8 mouse cellular contexts compared by ENCODE assay signal in genomic region chr17:78834856-78835835, GRCm38 (mm10). TPM values are rescaled to one million over a fixed set of nuclear protein-coding genes. Genes with fewer than 3 reads are reported as not detected.
DNase-seq lines count a peak whose midpoint lies in the region; ATAC-seq and TF ChIP-seq lines count a peak whose summit lies in the region.

Gene Heatr5b (minus strand): TSS chr17:78835364.
Gene Gpatch11 (plus strand): TSS chr17:78835567.

- no peak for TF ChIP-seq CTCF in gastrocnemius, adult 2 months (IDR thresholded peaks at IDR 0.05)
- TF ChIP-seq CTCF in hindbrain, postnatal 0 days (IDR thresholded peaks at IDR 0.05; ENCODE audit: low read depth), result no peak
- TF ChIP-seq CTCF in left cerebral cortex, adult 2 months (IDR thresholded peaks at IDR 0.05), result no peak

- H3K27ac ChIP-seq in gastrocnemius, adult 2 months, result peak within 1 kb of the TSS; percentile 91
- H3K27ac ChIP-seq in hindbrain, postnatal 0 days, result peak within 1 kb of the TSS; percentile 79
- peak within 1 kb of the TSS; percentile 91 for H3K27ac ChIP-seq in left cerebral cortex, adult 2 months

- intact Hi-C loops in gastrocnemius, adult 2 months (cut with DNase I), result loop anchor here (5.0 kb wide), 2 partner anchors 82 to 98 kb away; partner anchors contain the start of genes Cebpzos and Strn
- intact Hi-C loops in left cerebral cortex, adult 2 months (cut with DNase I), result loop anchor here (2.0 kb wide), 2 partner anchors 82 to 102 kb away; partner anchors contain the start of genes Cebpz, Cebpzos and Ndufaf7

- H3K36me3 ChIP-seq in hindbrain, postnatal 0 days (ENCODE audit: insufficient read depth, low read length), result peaks cover 25% of the 10 kb centered on the region

- under 1% methylated on average over 79 of the region's 81 CpGs for WGBS in hindbrain, postnatal 0 days

- no peaks in the 10 kb centered on the region for H3K27me3 ChIP-seq in hindbrain, postnatal 0 days (ENCODE audit: insufficient read depth, low read length)

- peak; percentile 96 for DNase-seq in ZHBTc4 (ENCODE audit: low read depth, low spot score)
- DNase-seq in gastrocnemius, adult 2 months, result peak; percentile 100
- peak; percentile 100 for DNase-seq in hindbrain, postnatal 0 days (ENCODE audit: low spot score)
- peak; percentile 97 to 98 for DNase-seq in left cerebral cortex, adult 2 months (ENCODE audit: extremely low spot score in 1 of 2, low spot score in 2 of 2)
- peak; percentile 95 to 97 for DNase-seq in right cerebral cortex, adult 2 months (ENCODE audit: low spot score in 2 of 2)
- DNase-seq in urinary bladder, postnatal 14 days (ENCODE audit: low spot score), result peak; percentile 99

- peak within 1 kb of the TSS; percentile 93 for H3K4me3 ChIP-seq in gastrocnemius, adult 2 months
- peak within 1 kb of the TSS; percentile 90 for H3K4me3 ChIP-seq in hindbrain, postnatal 0 days (ENCODE audit: low read length)
- H3K4me3 ChIP-seq in left cerebral cortex, adult 2 months, result peak within 1 kb of the TSS; percentile 95

- H3K9me3 ChIP-seq in hindbrain, postnatal 0 days (ENCODE audit: low read length), result no peaks in the 10 kb centered on the region

- peak; percentile 94 for ATAC-seq in common myeloid progenitor, adult 5-6 weeks (replicated peaks; ENCODE audit: low read depth, poor library complexity, severe bottlenecking)
- peak; percentile 99 for ATAC-seq in hindbrain, postnatal 0 days
- ATAC-seq in megakaryocyte, adult 5-6 weeks (ENCODE audit: poor library complexity, severe bottlenecking), result peak; percentile 87

- peak within 1 kb of the TSS; percentile 93 for H3K4me2 ChIP-seq in hindbrain, postnatal 0 days (ENCODE audit: low read depth, low read length)

- H3K4me1 ChIP-seq in hindbrain, postnatal 0 days (ENCODE audit: insufficient read depth, low read length), result no peaks in the 10 kb centered on the region

- peak within 1 kb of the TSS; percentile 84 for H3K9ac ChIP-seq in hindbrain, postnatal 0 days (replicated peaks; ENCODE audit: low read length)

RNA-seq across cellular contexts. Expression of gene Heatr5b, which starts in this region (rescaled TPM):
- total RNA-seq in common myeloid progenitor, adult 5-6 weeks (2017), result 18.8 and 26.5 TPM in 2 replicates
- total RNA-seq in gastrocnemius, adult 2 months (2021), result 10 to 100 TPM in 1 of 2 experiments, 1 to 10 TPM in 1; 7.3 to 10.1 TPM
- 38.9 and 48.1 TPM in 2 replicates for total RNA-seq in hindbrain, postnatal 0 days (2014; rRNA removed)
- 9.0 and 9.5 TPM in 2 replicates for polyA plus RNA-seq in hindbrain, postnatal 0 days (2015; fragmentation: Nextera tagmentation; extraction: Ambion mirVana)
- total RNA-seq in left cerebral cortex, adult 2 months (2021), result 10 to 100 TPM; 56.7 to 59.8 TPM
- total RNA-seq in megakaryocyte, adult 5-6 weeks (2015), result 25.1 and 27.1 TPM in 2 replicates
- 21.1 and 24.6 TPM in 2 replicates for total RNA-seq in megakaryocyte, adult 5-6 weeks (2017)

RNA-seq across cellular contexts. Expression of gene Gpatch11, which starts in this region (rescaled TPM):
- 22.2 and 36.1 TPM in 2 replicates for total RNA-seq in common myeloid progenitor, adult 5-6 weeks (2017)
- total RNA-seq in gastrocnemius, adult 2 months (2021), result 10 to 100 TPM; 17.9 to 23.3 TPM
- total RNA-seq in hindbrain, postnatal 0 days (2014; rRNA removed), result 8.9 and 10.3 TPM in 2 replicates
- polyA plus RNA-seq in hindbrain, postnatal 0 days (2015; fragmentation: Nextera tagmentation; extraction: Ambion mirVana), result 50.2 and 57.0 TPM in 2 replicates
- 10 to 100 TPM; 38.6 to 42.8 TPM for total RNA-seq in left cerebral cortex, adult 2 months (2021)
- 18.4 and 31.5 TPM in 2 replicates for total RNA-seq in megakaryocyte, adult 5-6 weeks (2015)
- 42.8 and 64.4 TPM in 2 replicates for total RNA-seq in megakaryocyte, adult 5-6 weeks (2017)

Comparison
In these comparisons a context has a peak if more than half of its experiments do, and no peak if none do; other contexts are left out.
1. Peak in every context shown above with its lines: DNase-seq, ATAC-seq, H3K4me3 ChIP-seq and H3K27ac ChIP-seq.